Mouse (Mus musculus) stomach, postnatal 0 days (tissue): ENCODE results near the gene Spc24.

ENCODE experiments used
- CTCF ChIP-seq: IDR thresholded peaks from 2 replicates; pipeline ENCODE4 v1.5.1; 2016; ENCODE audit warnings: antibody characterized with exemption, low read depth, mild to moderate bottlenecking, moderate library complexity
- EP300 ChIP-seq: optimal IDR thresholded peaks from 2 replicates; pipeline ENCODE3; 2016; ENCODE audit warnings: antibody characterized with exemption

GRCm38 (mm10) chr9:21801121-21801520 is 41.0 kb upstream of the Spc24 start:
- TF ChIP-seq CTCF (no peak), EP300 (no peak)
